Mouse (Mus musculus): ENCODE measurements at regions not wholly inside any gene's neighbourhood (a gene's known extent, or its start where the extent isn't known, plus 50 kb on each side); places are given as distances from the start of the nearest gene placed in this dataset.

DNA sequence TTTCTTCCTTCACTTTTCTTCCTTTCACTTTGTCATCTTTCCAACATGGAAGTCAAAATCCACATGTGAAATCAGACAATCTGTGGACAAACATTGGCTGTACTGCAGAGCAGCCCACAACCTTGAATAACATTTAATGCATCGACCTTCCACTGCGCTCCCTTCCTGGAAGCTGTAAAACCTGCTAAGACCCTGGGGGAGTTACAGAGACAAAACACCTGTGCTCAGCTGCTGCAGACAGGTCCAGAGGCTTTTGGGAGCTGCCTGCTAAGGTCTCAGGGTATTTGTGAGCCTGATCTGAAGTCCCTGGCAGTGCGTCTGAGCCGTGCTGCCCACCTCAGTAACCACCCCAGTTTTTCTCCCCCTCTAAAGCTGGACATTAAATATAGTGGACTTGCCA lies 166.1 kb upstream of the Sesn3 start:
- H3K9me3 ChIP-seq (ENCODE audit: control insufficient read depth, low read length): no peaks in the 10 kb centered on the region
- no peak overlapping the region for H3K4me3 ChIP-seq (replicated peaks; ENCODE audit: low read depth, low read length)
- no peak for DNase-seq
- 94% methylated on average over 4 of the region's 4 CpGs for WGBS
- no peaks in the 10 kb centered on the region for H3K4me1 ChIP-seq (ENCODE audit: control insufficient read depth, insufficient read depth, low read length)
- H3K36me3 ChIP-seq (ENCODE audit: control insufficient read depth, insufficient read depth, low read length): no peaks in the 10 kb centered on the region
- no peak for ATAC-seq (ENCODE audit: low FRiP score, low TSS enrichment)
- no peak overlapping the region for H3K27ac ChIP-seq (replicated peaks; ENCODE audit: low read depth, low read length)
- H3K9ac ChIP-seq (replicated peaks; ENCODE audit: low read length): no peak overlapping the region
- no peak overlapping the region for H3K4me2 ChIP-seq (ENCODE audit: low read length)
- H3K27me3 ChIP-seq (ENCODE audit: control insufficient read depth, insufficient read depth, low read length): no peaks in the 10 kb centered on the region

DNA sequence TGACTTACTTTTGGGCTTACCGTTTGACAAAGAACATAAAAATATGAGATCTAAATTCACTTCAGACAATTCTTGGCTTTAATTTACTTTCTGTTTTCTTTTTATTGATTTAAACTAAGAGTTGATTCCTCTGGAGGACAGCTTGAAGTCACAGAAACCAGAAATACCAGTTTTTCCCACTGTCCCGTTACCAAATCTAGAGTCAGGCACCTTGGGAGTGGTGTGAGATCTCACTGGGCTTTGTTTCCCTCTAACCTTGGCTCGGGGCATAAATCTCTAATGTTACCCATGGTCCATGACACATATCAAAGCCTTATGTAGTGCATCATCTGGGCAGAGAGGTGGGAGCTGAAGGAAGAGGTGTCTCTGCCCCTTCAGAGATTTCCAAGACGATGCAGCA lies 165.4 kb upstream of the Sesn3 start:
- WGBS: 87% methylated on average over 4 of the region's 4 CpGs
- no peaks in the 10 kb centered on the region for H3K9me3 ChIP-seq (ENCODE audit: control insufficient read depth, low read length)

DNA sequence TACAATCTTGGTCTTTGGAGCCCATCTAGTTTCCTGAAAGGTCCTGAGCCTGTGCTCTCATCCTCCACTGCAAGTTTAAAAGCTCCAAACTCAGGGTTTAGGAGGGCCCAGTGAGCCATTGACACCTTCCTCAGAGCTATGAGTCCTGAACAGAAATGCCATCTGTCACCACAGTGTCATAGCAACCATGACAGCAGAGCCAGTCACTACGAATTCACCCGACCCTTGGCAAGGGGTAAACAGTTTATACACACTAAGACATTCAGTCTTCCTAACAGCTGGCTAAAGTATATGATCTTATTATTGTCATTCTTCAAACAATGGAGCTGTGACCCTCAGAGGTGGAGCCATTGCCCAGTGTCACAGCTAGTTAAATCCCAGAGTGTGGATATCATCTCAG lies 163.2 kb upstream of the Sesn3 start:
- WGBS: 34% methylated on average over 2 of the region's 2 CpGs
- Histone ChIP-seq H3K36me3 (ENCODE audit: control insufficient read depth, insufficient read depth, low read length) (no peaks in the 10 kb centered on the region), H3K4me2 (ENCODE audit: low read length) (no peak overlapping the region), H3K9ac (replicated peaks; ENCODE audit: low read length) (no peak overlapping the region), H3K4me1 (ENCODE audit: control insufficient read depth, insufficient read depth, low read length) (no peaks in the 10 kb centered on the region), H3K27ac (replicated peaks; ENCODE audit: low read depth, low read length) (no peak overlapping the region), H3K27me3 (ENCODE audit: control insufficient read depth, insufficient read depth, low read length) (no peaks in the 10 kb centered on the region), H3K9me3 (ENCODE audit: control insufficient read depth, low read length) (no peaks in the 10 kb centered on the region), H3K4me3 (replicated peaks; ENCODE audit: low read depth, low read length) (no peak overlapping the region)
- no peak for DNase-seq
- ATAC-seq (ENCODE audit: low FRiP score, low TSS enrichment): no peak

More for the DNA sequence above, 165.4 kb upstream of the Sesn3 start:
- Histone ChIP-seq H3K4me2 (ENCODE audit: low read length) (no peak overlapping the region), H3K27me3 (ENCODE audit: control insufficient read depth, insufficient read depth, low read length) (no peaks in the 10 kb centered on the region), H3K4me3 (replicated peaks; ENCODE audit: low read depth, low read length) (no peak overlapping the region), H3K9ac (replicated peaks; ENCODE audit: low read length) (no peak overlapping the region), H3K36me3 (ENCODE audit: control insufficient read depth, insufficient read depth, low read length) (no peaks in the 10 kb centered on the region), H3K4me1 (ENCODE audit: control insufficient read depth, insufficient read depth, low read length) (no peaks in the 10 kb centered on the region), H3K27ac (replicated peaks; ENCODE audit: low read depth, low read length) (no peak overlapping the region)
- DNase-seq (no peak), ATAC-seq (ENCODE audit: low FRiP score, low TSS enrichment) (no peak)

DNA sequence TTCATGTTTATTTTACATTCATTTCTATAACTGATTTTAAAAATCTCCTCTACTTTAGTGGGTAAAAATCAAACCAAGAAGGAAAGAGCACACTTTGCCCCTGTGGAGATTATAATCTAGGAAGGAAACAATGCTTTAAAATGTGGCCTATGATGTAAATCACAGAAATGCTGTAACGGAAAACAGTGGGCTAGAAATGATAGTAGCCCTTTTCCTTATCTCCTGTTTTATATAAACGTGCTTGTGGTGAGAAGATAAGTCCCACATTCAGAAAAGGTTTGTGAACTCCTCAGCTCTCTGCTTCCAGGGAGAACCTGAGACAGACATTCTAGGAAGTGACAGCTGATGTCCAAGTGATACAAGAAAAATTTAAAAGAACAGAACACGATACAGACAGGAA lies 159.3 kb upstream of the Sesn3 start:
- H3K9ac ChIP-seq (replicated peaks; ENCODE audit: low read length): no peak overlapping the region
- no peak overlapping the region for H3K27ac ChIP-seq (replicated peaks; ENCODE audit: low read depth, low read length)
- no peak overlapping the region for H3K4me2 ChIP-seq (ENCODE audit: low read length)
- H3K4me1 ChIP-seq (ENCODE audit: control insufficient read depth, insufficient read depth, low read length): no peaks in the 10 kb centered on the region
- ATAC-seq (ENCODE audit: low FRiP score, low TSS enrichment) (no peak), DNase-seq (no peak)
- no peaks in the 10 kb centered on the region for H3K36me3 ChIP-seq (ENCODE audit: control insufficient read depth, insufficient read depth, low read length)
- no peak overlapping the region for H3K4me3 ChIP-seq (replicated peaks; ENCODE audit: low read depth, low read length)
- H3K27me3 ChIP-seq (ENCODE audit: control insufficient read depth, insufficient read depth, low read length): no peaks in the 10 kb centered on the region
- WGBS: 90% methylated on average over 3 of the region's 3 CpGs
- H3K9me3 ChIP-seq (ENCODE audit: control insufficient read depth, low read length): no peaks in the 10 kb centered on the region

DNA sequence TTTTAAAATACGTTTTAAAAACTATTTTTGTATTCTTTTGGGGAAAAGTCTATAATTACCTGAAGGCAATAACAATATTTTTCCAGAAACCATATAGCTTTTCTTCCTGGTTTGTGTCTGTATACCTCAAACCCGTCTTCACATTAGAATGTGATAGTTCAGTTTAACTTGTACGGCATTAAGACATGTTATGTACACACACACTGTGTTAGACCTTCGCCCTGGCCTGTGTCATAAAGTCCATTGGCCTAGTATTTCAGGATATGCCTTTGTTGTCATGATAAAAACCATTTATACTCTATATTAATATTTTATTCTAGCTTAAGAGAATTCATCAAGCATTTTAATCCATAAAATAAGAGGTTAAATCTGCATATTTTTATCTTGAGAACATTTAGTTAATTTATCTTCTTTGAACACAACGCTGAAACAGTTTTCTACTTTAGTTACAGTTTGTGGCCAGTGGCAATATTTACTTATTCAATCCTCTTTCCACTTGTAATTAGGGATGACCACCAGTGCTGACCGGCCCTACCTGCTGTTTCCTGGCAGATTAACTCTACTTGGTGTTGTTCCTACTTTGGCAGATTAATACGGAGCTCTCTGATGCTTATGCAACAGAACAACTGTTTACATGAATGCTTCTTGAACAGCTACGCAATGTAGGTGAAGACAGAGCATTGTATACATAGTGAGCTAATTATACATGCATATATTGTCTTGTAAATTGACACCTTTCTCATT lies 158.6 kb upstream of the Sesn3 start:
- Histone ChIP-seq H3K36me3 (ENCODE audit: control insufficient read depth, insufficient read depth, low read length) (no peaks in the 10 kb centered on the region), H3K4me2 (ENCODE audit: low read length) (no peak overlapping the region), H3K9me3 (ENCODE audit: control insufficient read depth, low read length) (no peaks in the 10 kb centered on the region), H3K4me3 (replicated peaks; ENCODE audit: low read depth, low read length) (no peak overlapping the region), H3K4me1 (ENCODE audit: control insufficient read depth, insufficient read depth, low read length) (no peaks in the 10 kb centered on the region), H3K9ac (replicated peaks; ENCODE audit: low read length) (no peak overlapping the region), H3K27me3 (ENCODE audit: control insufficient read depth, insufficient read depth, low read length) (no peaks in the 10 kb centered on the region), H3K27ac (replicated peaks; ENCODE audit: low read depth, low read length) (no peak overlapping the region)
- 83% methylated on average over 8 of the region's 8 CpGs for WGBS
- ATAC-seq (ENCODE audit: low FRiP score, low TSS enrichment): no peak
- no peak for DNase-seq

DNA sequence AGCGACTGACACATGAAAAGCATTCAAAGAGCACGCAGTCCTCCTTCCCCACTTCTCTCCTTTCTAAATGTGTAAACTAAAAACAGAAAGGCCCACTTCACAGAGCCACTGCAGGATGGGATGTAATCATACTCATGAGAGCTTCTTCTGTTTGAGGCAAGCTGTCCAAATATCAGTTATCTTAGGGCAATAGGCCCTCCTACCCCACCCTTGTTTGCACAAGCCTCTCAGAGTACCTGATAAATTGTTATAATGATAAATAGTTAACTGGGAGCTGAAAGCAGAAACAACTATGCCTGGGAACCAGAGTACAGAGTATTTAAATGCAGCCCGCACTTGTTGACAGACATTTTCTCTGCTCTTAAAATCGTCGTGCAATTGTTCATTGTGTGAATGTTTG lies 141.5 kb upstream of the Sesn3 start:
- no peak overlapping the region for H3K4me3 ChIP-seq (replicated peaks; ENCODE audit: low read depth, low read length)
- H3K4me2 ChIP-seq (ENCODE audit: low read length): no peak overlapping the region
- no peak overlapping the region for H3K27ac ChIP-seq (replicated peaks; ENCODE audit: low read depth, low read length)
- ATAC-seq (ENCODE audit: low FRiP score, low TSS enrichment) (no peak), DNase-seq (no peak)
- H3K27me3 ChIP-seq (ENCODE audit: control insufficient read depth, insufficient read depth, low read length): no peaks in the 10 kb centered on the region
- H3K36me3 ChIP-seq (ENCODE audit: control insufficient read depth, insufficient read depth, low read length): no peaks in the 10 kb centered on the region
- H3K9ac ChIP-seq (replicated peaks; ENCODE audit: low read length): no peak overlapping the region
- peaks cover 4% of the 10 kb centered on the region; the same call in 1 of the 2 replicates for H3K9me3 ChIP-seq (ENCODE audit: control insufficient read depth, low read length)
- 91% methylated on average over 5 of the region's 5 CpGs for WGBS
- H3K4me1 ChIP-seq (ENCODE audit: control insufficient read depth, insufficient read depth, low read length): no peaks in the 10 kb centered on the region

DNA sequence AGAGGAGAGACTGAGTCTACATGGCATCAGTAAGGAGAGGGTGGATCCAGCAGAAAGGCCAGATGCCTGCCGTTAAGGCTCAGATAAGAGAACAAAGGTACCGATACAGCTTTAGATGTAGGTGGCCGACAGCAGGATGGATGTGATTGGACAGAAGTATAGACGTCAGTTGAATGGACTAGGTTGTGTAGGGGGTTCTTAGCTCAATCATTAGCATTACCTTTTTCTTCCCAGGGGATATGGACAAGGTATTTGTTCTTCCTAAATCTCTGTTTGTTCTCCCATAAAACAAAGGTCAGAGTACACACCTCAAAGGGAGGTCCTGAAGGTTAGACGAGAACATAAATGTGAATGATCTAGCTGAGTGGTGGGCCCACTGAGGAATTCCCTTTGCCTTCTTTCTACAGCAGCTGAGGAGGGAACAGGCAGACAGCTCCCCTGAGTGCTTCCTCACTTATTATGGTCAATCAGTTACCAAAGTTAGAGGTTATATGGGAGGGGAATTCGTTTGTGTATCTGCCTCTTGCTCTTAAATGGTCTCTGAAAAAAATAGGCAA lies 139.9 kb upstream of the Sesn3 start:
- H3K4me2 ChIP-seq (ENCODE audit: low read length): no peak overlapping the region
- DNase-seq (no peak), ATAC-seq (ENCODE audit: low FRiP score, low TSS enrichment) (no peak)
- no peaks in the 10 kb centered on the region for H3K36me3 ChIP-seq (ENCODE audit: control insufficient read depth, insufficient read depth, low read length)
- H3K27ac ChIP-seq (replicated peaks; ENCODE audit: low read depth, low read length): no peak overlapping the region
- H3K27me3 ChIP-seq (ENCODE audit: control insufficient read depth, insufficient read depth, low read length): no peaks in the 10 kb centered on the region
- no peak overlapping the region for H3K4me3 ChIP-seq (replicated peaks; ENCODE audit: low read depth, low read length)
- no peak overlapping the region for H3K9ac ChIP-seq (replicated peaks; ENCODE audit: low read length)
- H3K9me3 ChIP-seq (ENCODE audit: control insufficient read depth, low read length): peaks cover 4% of the 10 kb centered on the region; the same call in 1 of the 2 replicates
- 78% methylated on average over 6 of the region's 6 CpGs for WGBS
- H3K4me1 ChIP-seq (ENCODE audit: control insufficient read depth, insufficient read depth, low read length): no peaks in the 10 kb centered on the region

DNA sequence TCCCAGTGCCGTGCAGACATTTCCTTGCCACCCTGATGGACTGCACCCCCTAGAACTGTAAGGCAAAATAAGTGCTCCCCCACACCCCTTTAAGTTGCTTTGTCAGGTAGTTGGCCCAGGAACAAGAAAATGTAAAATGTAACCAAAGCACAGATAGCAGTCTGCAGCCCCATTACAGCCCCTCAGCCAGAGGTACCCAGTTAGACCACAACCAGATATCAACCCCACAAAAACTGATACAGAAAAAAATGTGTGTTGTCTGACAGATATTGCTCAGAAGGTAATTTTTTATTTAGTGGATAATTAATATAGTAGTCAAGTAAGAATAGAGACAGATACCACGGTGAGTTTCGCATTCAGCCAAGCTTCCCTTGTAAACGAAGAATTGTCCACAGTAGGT lies 133.5 kb upstream of the Sesn3 start:
- 95% methylated on average over 4 of the region's 4 CpGs for WGBS
- no peak for ATAC-seq (ENCODE audit: low FRiP score, low TSS enrichment)
- H3K4me3 ChIP-seq (replicated peaks; ENCODE audit: low read depth, low read length): no peak overlapping the region
- H3K9ac ChIP-seq (replicated peaks; ENCODE audit: low read length): no peak overlapping the region
- no peak overlapping the region for H3K27ac ChIP-seq (replicated peaks; ENCODE audit: low read depth, low read length)
- H3K27me3 ChIP-seq (ENCODE audit: control insufficient read depth, insufficient read depth, low read length): no peaks in the 10 kb centered on the region
- H3K4me2 ChIP-seq (ENCODE audit: low read length): no peak overlapping the region
- H3K36me3 ChIP-seq (ENCODE audit: control insufficient read depth, insufficient read depth, low read length): no peaks in the 10 kb centered on the region
- no peak for DNase-seq
- no peaks in the 10 kb centered on the region for H3K9me3 ChIP-seq (ENCODE audit: control insufficient read depth, low read length)
- no peaks in the 10 kb centered on the region for H3K4me1 ChIP-seq (ENCODE audit: control insufficient read depth, insufficient read depth, low read length)

DNA sequence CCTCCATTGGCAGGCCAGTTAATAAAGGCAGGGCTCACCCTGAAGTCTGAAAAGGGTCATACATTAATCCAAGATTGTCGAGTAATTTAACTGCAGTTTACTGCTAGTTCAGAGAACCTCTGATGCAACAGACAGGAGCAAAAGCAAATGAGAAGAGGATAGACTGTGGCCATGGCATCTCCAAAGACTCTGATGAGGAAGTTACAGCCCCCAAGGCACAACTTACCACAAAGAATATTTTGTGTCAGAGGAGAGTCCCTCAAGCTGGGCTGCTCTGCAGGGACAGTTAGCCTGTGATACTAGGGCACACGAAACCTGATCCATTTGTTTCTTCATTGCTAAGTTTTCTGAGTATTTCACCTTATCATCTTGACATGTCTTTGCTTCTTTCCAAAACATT lies 130.9 kb upstream of the Sesn3 start:
- H3K4me3 ChIP-seq (replicated peaks; ENCODE audit: low read depth, low read length): no peak overlapping the region
- ATAC-seq (ENCODE audit: low FRiP score, low TSS enrichment) (no peak), DNase-seq (no peak)
- no peaks in the 10 kb centered on the region for H3K4me1 ChIP-seq (ENCODE audit: control insufficient read depth, insufficient read depth, low read length)
- no peaks in the 10 kb centered on the region for H3K9me3 ChIP-seq (ENCODE audit: control insufficient read depth, low read length)
- no peaks in the 10 kb centered on the region for H3K27me3 ChIP-seq (ENCODE audit: control insufficient read depth, insufficient read depth, low read length)
- no peak overlapping the region for H3K27ac ChIP-seq (replicated peaks; ENCODE audit: low read depth, low read length)
- H3K36me3 ChIP-seq (ENCODE audit: control insufficient read depth, insufficient read depth, low read length): no peaks in the 10 kb centered on the region
- 74% methylated on average over 2 of the region's 2 CpGs for WGBS
- H3K4me2 ChIP-seq (ENCODE audit: low read length): no peak overlapping the region
- no peak overlapping the region for H3K9ac ChIP-seq (replicated peaks; ENCODE audit: low read length)
